10 mouse cellular contexts compared by ENCODE assay signal in genomic region chr9:99763530-99763929, GRCm38 (mm10). TPM values are rescaled to one million over a fixed set of nuclear protein-coding genes. Genes with fewer than 3 reads are reported as not detected.
A peak's percentile ranks its signal among the peaks of the same experiment; 100 is the strongest.
DNase-seq lines count a peak whose midpoint lies in the region; ATAC-seq and TF ChIP-seq lines count a peak whose summit lies in the region.
"Had no signal": no experiment of that assay in that cellular context is flagged by ENCODE, and none has a peak within 500 bp of the region (broad histone marks: within the 10 kb centered on the region; RNA-seq: fewer than 3 reads in every experiment).

No protein-coding gene starts in this region.

- no peak overlapping the region for H3K4me2 ChIP-seq in hindbrain, postnatal 0 days (ENCODE audit: low read depth, low read length)
- H3K4me2 ChIP-seq in hindbrain, embryonic 13.5 days = no peak overlapping the region
- H3K4me2 ChIP-seq in embryonic facial prominence, embryonic 14.5 days (ENCODE audit: low read depth, low read length) = no peak overlapping the region
- H3K4me2 ChIP-seq: limb, embryonic 12.5 days had no signal

- no peak overlapping the region for H3K9ac ChIP-seq in hindbrain, postnatal 0 days (replicated peaks; ENCODE audit: low read length)
- H3K9ac ChIP-seq in hindbrain, embryonic 13.5 days = no peak overlapping the region
- H3K9ac ChIP-seq in embryonic facial prominence, embryonic 14.5 days (ENCODE audit: low read depth, low read length) = no peak overlapping the region
- H3K9ac ChIP-seq: limb, embryonic 12.5 days had no signal

- H3K27ac ChIP-seq in hindbrain, postnatal 0 days = no peak overlapping the region
- H3K27ac ChIP-seq in hindbrain, embryonic 13.5 days = no peak overlapping the region
- no peak overlapping the region for H3K27ac ChIP-seq in embryonic facial prominence, embryonic 14.5 days (replicated peaks; ENCODE audit: low read depth, low read length)
- H3K27ac ChIP-seq: limb, embryonic 12.5 days had no signal

- DNase-seq in hindbrain, postnatal 0 days (ENCODE audit: low spot score) = peak; percentile 72
- DNase-seq in right cerebral cortex, adult 18-20 months = peak; percentile 29
- no peak for DNase-seq in right cerebral cortex, postnatal 14 days
- DNase-seq in embryonic facial prominence, embryonic 14.5 days (ENCODE audit: low spot score) = peak; percentile 76
- peak; percentile 31 for DNase-seq in telencephalon, adult 2 months (ENCODE audit: low read depth, low spot score)
- no peak for DNase-seq in cerebellum, postnatal 36 days
- no peak for DNase-seq in cerebellum, adult 18-20 months

- TF ChIP-seq CTCF in hindbrain, postnatal 0 days (IDR thresholded peaks at IDR 0.05; ENCODE audit: low read depth) = peak; percentile 76

- no peaks in the 10 kb centered on the region for H3K4me1 ChIP-seq in hindbrain, postnatal 0 days (ENCODE audit: insufficient read depth, low read length)
- H3K4me1 ChIP-seq in hindbrain, embryonic 13.5 days (replicated peaks) = no peaks in the 10 kb centered on the region
- no peaks in the 10 kb centered on the region for H3K4me1 ChIP-seq in embryonic facial prominence, embryonic 14.5 days (ENCODE audit: control insufficient read depth, insufficient read depth, low read length)
- H3K4me1 ChIP-seq: limb, embryonic 12.5 days had no signal

- H3K4me3 ChIP-seq in hindbrain, postnatal 0 days (ENCODE audit: low read length) = no peak overlapping the region
- H3K4me3 ChIP-seq in hindbrain, embryonic 13.5 days = no peak overlapping the region
- no peak overlapping the region for H3K4me3 ChIP-seq in embryonic facial prominence, embryonic 14.5 days (ENCODE audit: low read depth, low read length)
- H3K4me3 ChIP-seq: limb, embryonic 12.5 days had no signal

- WGBS in hindbrain, postnatal 0 days = 56% methylated on average over 6 of the region's 6 CpGs
- 55% methylated on average over 6 of the region's 6 CpGs for WGBS in hindbrain, embryonic 13.5 days
- 63% methylated on average over 6 of the region's 6 CpGs for WGBS in embryonic facial prominence, embryonic 14.5 days

- ATAC-seq in hindbrain, postnatal 0 days = no peak
- no peak for ATAC-seq in hindbrain, embryonic 13.5 days (ENCODE audit: low FRiP score)
- no peak for ATAC-seq in embryonic facial prominence, embryonic 14.5 days (ENCODE audit: low read depth)

- H3K36me3 ChIP-seq in hindbrain, postnatal 0 days (ENCODE audit: insufficient read depth, low read length) = no peaks in the 10 kb centered on the region
- H3K36me3 ChIP-seq in hindbrain, embryonic 13.5 days = no peaks in the 10 kb centered on the region
- no peaks in the 10 kb centered on the region for H3K36me3 ChIP-seq in embryonic facial prominence, embryonic 14.5 days (ENCODE audit: control insufficient read depth, insufficient read depth, low read length)
- H3K36me3 ChIP-seq: limb, embryonic 12.5 days had no signal

- H3K27me3 ChIP-seq in hindbrain, postnatal 0 days (ENCODE audit: insufficient read depth, low read length) = no peaks in the 10 kb centered on the region
- no peaks in the 10 kb centered on the region for H3K27me3 ChIP-seq in hindbrain, embryonic 13.5 days
- H3K27me3 ChIP-seq in embryonic facial prominence, embryonic 14.5 days (replicated peaks; ENCODE audit: control insufficient read depth, insufficient read depth, low read length) = no peaks in the 10 kb centered on the region
- H3K27me3 ChIP-seq: limb, embryonic 12.5 days had no signal

- H3K9me3 ChIP-seq in hindbrain, postnatal 0 days (ENCODE audit: low read length) = no peaks in the 10 kb centered on the region
- H3K9me3 ChIP-seq in hindbrain, embryonic 13.5 days = no peaks in the 10 kb centered on the region
- no peaks in the 10 kb centered on the region for H3K9me3 ChIP-seq in embryonic facial prominence, embryonic 14.5 days (ENCODE audit: control insufficient read depth, low read length)
- H3K9me3 ChIP-seq: limb, embryonic 12.5 days had no signal

RNA-seq across cellular contexts. Expression of gene Cldn18, which starts 46.5 kb away (rescaled TPM):
- not detected in 2 replicates for total RNA-seq in hindbrain, postnatal 0 days (2014; rRNA removed)
- polyA plus RNA-seq in hindbrain, postnatal 0 days (2015; fragmentation: Nextera tagmentation; extraction: Ambion mirVana) = not detected in 2 replicates
- 0.18 TPM in 1 of 2 replicates, not detected in the other for polyA plus RNA-seq in hindbrain, embryonic 13.5 days (2015; fragmentation: Nextera tagmentation; extraction: Ambion mirVana)
- not detected in 2 replicates for polyA plus RNA-seq in embryonic facial prominence, embryonic 14.5 days (2014; fragmentation: Nextera tagmentation; extraction: Ambion mirVana)
- total RNA-seq: neutrophil, adult 5-6 weeks had no signal
- polyA plus RNA-seq: limb, embryonic 12.5 days had no signal

Comparison
In these comparisons a context has a peak if more than half of its experiments do, and no peak if none do; other contexts are left out.
1. DNase-seq: peak in hindbrain, postnatal 0 days (single experiment), right cerebral cortex, adult 18-20 months (single experiment), embryonic facial prominence, embryonic 14.5 days (single experiment) and telencephalon, adult 2 months (single experiment); none in right cerebral cortex, postnatal 14 days (single experiment), cerebellum, postnatal 36 days (0 of 2) and cerebellum, adult 18-20 months (0 of 2).